Mouse (Mus musculus) frontal cortex, postnatal 10 days (tissue): ENCODE data around the gene Kdm2b.
A peak's percentile ranks its signal among the peaks of the same experiment; 100 is the strongest.

ENCODE experiments used
- DNase-seq, 2 experiments: peaks; one replicate each; pipeline ENCODE4 v3.0.0; 2022; ENCODE audit warnings: low spot score in 2 of 2, mixed read lengths in 1 of 2

Kdm2b gene

DNA sequence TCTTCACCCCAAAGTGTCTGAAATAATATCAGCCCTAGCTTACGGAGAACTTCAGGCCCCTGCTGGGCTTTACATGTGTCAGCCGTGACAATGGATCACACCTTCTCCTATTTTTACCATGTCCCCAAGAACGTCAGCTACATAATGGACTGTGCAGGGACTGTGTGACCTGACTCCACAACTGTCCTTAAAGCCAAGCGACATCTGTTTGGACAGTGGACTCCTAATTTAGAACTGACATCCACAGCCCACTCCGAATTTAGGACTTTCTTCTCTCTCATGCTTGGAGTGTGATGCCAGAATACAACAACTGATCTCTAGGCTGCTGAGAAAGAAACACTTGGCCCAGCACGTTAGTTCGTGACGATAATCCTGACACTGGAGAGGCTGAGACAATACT, 62.5 kb downstream of the Kdm2b start:
- DNase-seq = no peak

DNA sequence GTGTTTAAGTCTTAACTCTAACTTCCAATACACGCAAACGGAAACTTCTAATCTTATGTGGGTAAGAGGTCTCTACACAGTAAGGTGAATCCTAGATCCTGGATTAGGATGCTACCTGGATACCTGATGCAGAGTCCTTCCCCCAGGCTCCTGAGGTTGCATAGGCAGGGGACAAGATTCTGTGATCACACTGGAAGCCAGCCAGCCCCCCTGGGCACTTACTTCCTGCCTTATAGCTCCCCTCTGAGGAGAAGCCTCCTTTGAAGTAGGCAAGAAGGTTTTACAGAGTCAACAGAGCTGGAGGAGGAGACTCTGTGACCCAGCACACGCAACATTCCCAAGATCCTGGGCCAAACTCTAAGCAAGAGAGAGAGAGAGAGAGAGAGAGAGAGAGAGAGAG, 63.3 kb downstream of the Kdm2b start:
- no peak for DNase-seq

DNA sequence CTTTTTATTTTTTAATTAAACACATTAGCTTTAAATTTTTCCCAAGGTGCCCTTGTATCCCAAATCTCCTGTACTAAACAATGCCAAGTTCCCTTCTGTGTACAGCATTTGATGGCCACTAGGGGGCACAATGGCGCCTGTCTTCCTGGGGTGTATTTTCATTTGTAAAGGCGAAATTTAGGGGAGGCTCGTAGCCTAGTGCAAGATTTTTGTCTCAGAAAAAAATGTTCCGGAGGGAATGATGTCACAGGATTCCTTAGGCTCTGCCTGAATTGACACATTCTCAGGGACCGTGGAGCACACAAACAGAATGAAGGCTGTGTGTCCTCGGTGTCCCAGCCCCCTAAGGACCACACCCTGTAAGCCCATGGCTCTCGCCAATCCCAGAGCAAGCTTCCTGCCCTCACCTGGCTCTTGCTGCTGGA, 64.1 kb downstream of the Kdm2b start:
- peak; percentile 46 to 64 for DNase-seq

DNA sequence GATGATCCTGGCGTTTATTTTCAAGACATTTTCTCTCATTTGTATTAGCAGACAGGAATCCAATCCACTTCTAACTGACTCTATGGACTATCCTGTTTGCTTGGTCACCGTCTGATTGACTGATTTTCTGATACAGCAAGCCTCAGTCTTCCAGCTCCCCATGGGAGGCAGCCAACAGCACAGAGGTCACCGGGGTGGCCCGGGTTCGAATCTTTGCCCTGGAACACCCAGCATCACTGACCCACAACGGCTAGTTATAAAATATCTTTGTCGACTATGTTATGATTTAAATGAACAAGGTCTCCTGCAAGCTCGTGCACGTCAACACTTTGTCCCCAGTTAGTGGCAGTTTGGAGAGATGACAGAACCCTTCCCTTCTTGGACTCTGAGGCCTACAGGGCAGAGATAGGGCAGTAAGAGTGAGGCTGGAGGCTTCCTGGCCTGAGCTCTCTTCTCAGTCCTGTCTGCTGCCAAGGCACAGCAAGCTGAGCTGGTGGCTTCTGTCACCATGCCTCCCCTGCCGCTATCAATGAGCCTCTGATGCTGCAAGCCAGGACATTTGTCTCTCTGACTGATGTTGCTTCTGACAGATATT, 65.7 kb downstream of the Kdm2b start:
- no peak for DNase-seq

DNA sequence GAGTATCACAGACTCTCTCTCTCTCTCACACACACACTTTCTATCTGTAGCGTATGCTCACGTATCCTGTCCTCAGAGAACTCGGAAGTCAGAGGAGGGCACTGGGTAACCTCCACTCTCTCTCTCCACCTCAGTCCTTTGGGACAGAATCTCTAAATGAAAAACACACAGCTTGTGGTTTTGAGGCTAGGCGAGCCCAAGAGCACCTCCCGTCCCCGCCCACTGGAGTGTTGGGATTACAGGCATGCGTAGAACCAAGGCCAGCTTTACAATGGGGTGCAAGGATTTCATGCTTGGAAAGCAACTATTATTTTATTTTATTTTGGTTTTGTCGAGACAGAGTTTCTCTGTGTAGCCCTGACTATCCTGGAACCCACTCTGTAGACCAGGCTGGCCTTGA, 67.7 kb downstream of the Kdm2b start:
- no peak for DNase-seq

DNA sequence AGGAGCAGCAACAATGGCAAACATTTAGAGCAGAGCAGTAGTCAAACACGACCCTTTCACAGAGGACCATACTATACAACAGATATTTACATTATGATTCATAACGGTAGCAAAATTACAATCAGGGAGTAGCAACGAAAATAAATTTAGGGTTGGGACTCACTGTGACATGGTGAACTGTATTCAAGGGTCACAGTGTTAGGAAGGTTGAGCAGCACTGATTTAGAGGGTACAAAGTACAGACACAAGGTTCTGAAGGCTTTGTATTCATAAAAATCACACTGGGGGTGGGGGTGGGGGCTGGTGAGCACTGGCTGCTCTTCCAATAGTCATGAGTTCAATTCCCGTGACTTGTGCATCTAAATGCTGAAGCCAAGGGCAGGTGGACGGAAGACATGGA, 69.1 kb downstream of the Kdm2b start:
- DNase-seq = no peak

DNA sequence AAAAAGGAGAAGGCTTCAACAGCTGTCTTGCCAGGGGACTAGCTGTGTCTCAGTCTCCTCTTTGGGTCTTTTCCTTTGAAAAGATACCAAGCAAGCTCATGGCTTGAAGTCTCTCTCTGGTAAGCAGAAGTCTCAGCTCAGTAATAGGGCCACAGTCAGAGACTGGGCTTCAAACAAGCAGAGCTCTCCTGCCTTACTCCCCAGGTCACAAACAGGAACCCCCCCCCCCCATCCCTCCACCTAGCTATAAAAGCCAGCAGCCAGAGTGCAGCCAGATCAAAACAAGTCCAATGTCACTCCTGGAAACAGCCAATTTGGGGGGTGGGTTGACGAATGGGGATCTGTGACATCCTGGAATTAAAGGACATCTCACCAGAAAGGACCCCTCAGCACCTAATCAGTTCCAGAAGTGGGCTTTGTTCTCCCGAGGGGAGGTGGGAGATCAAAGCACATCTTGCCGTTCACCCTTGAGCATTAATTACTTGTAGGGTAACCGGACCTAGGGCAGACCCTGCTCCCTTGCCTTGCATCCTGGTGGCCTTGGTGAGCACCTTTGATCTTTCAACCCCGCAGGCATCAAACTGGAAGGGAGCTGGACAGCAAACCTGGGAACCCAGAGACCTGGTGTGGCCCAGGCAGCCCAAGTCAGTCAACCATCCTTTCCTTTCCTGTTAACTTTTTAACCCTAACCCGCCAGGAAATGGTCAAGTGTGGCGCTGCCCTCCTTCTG, 71.5 kb downstream of the Kdm2b start:
- no peak for DNase-seq

DNA sequence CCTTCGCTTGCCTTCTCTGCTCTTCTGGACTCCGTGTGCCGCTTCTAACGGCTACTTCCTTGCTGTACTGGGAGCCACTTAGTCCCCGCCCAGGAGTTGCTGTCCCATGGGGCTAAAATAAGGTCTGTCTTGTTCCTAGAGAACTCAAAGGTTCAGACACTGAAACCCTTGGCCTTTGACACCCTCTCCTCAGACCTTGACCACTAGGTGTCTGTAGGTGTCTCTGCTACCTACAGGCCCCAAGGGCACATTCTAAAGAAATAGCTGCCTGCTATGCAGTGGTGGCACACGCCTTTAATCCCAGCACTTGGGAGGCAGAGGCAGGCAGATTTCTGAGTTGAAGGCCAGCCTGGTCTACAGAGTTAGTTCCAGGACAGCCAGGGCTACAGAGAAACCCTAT, 73.5 kb downstream of the Kdm2b start:
- no peak for DNase-seq

DNA sequence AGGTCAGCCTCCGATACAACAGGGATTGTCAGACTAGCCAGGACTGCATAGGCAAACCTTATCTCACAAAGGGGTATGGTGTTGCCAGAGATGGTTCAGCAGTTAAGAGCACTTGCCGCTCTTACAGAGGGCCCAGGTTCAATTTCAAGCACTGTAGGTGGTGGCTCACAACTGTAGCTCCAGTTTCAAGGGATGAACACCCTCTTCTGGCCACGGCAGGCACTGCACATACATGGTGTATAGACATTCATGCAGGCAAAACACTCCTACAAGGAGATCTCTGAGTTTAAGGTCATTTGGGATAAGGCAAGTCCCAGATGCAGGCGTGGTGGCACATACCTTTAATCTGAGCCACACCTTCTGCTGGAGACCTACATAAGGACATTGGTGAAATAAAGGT, 76.8 kb downstream of the Kdm2b start:
- DNase-seq = no peak

DNA sequence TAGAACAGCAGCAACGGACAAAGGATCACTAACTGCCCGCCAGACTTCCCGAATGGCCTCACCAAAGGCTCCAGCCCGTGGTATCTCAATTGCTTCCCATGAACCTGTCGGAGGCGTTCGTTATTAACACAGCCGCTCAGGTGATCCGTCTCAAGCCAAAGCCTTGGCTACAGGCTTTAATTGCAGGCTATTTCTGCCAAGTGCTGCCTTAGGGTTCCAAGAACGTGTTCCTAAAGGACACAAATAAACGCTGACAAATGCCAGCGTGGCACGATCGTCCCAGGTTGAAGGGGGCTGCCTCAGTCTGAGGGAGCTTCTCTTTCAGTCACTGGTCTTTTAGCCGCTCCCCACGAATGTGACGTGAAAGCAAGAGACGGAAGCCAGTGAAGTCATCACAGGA, 80.1 kb downstream of the Kdm2b start:
- no peak for DNase-seq

DNA sequence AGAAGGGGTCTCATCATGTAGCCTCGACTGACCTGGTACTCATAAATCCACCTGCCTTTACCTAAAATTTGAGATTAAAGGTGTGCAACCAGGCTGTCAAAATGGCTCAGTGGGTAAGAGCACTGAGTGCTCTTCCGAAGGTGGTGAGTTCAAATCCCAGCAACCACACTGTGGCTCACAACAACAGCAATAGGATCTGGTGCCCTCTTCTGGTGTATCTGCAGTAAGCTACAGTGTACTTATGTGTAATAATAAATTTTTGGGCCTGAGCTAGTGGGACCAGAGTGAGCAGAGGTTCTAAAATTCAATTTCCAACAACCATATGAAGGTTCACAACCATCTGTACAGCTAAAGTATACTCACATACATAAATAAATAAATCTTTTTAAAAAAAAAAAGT, 81.6 kb downstream of the Kdm2b start:
- DNase-seq = no peak

DNA sequence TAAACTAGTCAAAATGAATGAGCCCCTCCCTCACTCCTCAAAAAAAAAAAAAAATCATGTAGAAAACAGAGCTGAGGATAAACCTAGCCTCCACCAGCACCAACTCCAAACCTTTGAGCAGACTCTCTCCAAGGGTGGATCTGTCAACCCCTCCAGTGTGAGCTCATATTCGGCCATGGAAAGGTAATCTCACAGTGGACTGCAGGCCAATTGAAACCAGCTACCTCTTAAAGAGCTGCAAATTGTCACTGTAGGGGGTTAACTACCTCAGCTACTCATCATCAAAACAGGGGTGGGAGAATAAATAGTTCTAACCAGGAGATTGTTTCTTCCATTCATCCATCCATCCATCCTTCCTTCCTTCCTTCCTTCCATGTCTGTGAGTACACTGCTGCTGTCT, 82.4 kb downstream of the Kdm2b start:
- no peak for DNase-seq

DNA sequence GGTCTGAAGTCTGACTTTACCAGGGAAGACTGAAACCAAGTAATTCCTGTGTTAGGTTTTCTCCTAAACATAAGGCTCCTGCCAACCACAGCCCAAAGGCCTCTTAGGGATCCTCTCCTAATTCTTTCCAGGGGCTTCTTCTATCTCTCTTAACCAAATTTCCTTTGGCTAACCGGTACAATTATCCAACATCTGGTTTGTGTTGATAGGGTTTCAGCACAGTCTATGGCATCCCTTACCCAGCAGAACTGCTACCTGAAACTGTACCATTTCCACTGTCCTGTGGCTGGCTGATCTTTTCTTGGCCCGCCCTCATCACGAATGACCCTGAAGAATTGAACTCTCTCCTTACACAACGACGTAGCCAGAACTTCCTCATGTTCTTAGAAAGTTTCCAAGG, 86.5 kb downstream of the Kdm2b start:
- no peak for DNase-seq

DNA sequence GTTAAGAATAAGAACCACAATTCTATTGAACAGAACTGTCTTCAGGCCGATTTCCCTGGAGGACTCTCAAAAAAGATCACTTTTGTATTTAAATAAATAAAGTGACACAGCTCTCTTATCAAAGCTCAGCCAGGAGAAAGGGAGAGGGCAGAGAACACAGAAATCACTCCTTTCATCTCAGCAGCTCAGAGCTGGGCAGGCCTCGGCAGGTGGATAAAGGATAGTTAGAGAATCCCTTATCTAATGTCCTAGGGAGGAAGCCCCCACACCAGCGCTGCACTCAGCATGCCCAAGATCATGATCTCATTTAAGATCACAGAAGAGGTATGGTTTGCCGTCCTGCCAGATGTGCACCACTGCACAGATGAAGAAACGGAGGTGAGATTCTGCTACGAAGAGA, 87.4 kb downstream of the Kdm2b start:
- no peak for DNase-seq

DNA sequence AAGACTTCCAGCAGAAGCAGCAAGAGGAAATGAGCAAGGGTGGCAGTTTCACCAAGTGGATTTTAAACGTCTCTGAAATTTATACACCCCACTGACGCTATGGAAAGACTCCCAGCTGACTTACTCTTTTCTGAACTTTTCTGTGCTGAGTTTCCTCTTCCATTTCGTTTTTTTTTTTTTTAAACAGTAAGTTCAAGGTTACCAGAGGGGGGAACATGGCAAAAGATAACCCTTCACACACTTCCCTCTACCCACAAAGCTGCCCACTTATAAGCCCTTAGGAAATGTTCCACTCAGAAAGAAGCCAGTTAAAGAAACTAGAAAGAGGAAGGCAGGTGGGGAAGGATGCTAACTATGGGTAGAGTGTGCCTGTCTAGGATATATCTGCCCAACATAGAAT, 88.0 kb downstream of the Kdm2b start:
- DNase-seq = no peak

DNA sequence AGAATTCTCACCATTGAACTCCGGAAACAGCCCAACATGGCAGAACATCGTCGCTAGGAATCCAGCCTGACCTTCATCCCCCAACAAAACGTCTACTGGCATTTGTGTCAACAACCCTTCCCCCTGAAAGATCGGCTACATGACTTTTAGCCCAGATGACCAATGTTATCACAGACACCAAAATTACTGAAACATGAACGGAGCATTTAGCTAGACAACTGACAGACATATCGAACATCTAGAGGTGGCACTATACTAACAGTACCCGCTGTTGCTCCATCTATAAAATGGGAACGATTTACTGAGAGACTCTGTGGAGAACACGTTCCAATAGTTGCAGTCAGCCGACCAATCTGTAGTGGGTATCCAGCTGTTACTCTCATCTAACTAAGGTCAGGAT, 88.4 kb downstream of the Kdm2b start:
- no peak for DNase-seq

DNA sequence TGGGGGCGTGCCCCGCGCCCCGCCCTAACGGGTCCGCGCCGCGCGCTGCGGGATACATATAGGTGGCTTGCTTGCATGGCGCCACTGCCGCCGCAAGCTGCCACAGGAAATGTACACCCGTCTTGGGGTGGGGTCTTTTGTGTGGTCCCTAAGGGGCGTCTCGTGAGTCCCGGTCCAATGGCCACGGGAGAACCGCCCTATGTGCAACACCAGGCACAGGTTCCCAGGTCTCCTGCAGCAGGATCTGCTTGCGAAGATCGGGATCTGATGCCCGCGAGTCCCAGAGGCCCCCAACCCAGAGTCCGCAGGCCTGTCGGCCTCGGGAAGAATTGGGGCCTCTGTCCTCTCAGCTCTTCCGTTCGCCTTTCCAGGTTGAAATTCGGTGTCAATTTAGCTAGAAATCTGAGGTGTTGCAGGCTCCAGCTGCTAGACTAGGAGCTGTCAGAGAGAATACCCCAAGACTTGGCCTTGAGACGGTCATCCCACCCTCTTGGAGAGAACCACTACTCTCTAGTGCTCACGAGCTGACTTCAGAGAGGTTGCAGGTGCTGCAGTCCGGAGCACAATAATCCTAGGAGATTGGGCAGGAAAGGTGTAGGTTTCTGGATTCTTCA, 89.0 kb downstream of the Kdm2b start:
- no peak for DNase-seq

DNA sequence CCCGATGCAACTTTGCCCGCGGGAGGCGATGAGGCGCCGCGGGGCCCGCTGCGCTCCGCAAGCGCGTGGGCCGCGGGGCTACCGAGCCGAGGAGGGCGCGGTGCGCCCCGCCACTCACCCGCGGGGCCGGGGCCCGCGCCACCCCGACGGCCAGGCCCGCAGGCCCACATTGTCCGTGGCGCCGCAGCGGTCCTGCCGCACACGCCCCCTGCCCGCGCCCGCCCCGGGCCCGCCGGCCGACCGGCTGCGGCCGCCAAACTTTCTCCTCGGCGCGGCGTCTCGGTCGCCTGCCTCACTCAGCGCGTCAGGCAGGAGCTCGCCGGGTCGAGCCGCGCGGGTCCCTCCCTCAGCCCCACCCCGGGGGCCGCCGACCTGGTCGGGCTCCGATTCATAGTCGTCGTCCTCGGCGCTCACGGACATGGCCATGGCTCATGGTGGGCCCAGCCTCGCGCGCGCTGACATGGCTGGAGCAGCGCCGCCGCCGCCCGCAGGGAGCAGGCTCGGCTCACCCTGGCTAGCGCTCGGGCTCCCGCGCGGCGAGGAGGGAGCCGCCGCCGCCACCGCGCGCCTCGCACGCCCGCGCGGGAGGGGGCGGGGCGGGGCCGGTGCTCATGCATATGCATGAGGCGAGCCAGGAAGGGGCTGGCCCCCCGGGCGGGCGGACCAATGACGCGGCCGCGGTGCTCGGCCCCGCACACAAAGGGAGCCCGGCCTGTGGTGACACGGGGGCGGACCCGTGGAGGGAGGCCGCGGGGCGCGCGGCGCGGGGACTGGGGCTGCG, 89.7 kb downstream of the Kdm2b start:
- DNase-seq = peak; percentile 82 to 85

DNA sequence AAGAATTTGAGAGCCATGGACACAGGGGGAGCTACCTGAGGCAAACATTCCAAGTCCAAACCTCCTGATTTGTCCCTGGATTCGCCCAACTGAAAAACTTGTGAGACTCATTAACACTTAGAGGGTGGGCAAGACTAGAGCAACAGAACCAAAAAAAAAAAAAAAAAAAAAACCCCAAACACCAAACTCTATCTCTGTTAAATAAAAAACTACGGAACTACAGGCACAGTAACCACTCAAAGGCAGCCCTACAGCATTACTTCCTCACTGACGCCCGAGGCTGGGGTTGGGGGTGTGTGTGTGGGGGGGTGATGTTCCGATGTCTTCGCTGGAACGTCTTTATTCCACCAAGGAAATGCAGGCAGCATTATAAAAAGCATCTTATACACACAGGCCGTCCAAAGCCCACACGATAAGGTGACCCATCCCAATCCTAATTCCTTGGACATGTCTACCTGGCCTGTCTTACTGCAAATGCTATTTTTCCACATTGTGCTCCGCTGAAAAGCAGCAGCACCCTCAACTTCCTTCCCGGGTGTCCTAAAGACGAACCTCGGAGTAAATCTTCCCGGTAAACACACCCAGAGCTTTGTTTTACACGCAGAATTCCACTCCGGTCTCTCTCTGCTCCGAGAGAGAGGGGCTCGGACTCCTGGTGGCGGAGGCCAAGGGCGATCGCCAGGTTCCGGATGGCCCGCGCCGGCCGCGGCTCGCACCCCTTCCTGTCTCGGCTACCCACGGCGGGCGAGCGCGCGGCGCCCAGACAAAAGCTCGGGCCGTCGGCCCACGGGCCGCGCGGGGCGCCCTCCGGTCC, 90.5 kb downstream of the Kdm2b start:
- no peak for DNase-seq

DNA sequence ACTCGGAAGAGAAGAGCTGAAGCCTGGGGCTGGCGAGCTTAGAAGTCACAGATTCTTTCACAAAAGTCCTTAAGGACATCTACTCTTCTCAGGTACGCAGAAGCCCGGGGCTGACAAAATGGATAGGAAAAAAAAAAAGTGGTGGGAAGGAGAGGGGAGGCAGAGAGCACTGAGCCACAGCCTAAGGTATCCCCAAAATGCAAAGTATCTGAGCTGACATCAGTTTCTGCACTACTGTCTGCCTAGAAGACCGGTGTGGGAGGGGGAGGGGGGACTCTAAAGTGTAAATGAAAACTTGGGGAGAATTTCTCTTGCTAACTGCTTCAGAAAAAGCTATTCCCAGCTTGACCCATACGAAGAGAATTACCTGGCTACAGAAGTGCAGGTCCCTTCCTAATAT, 91.5 kb downstream of the Kdm2b start:
- no peak for DNase-seq

DNA sequence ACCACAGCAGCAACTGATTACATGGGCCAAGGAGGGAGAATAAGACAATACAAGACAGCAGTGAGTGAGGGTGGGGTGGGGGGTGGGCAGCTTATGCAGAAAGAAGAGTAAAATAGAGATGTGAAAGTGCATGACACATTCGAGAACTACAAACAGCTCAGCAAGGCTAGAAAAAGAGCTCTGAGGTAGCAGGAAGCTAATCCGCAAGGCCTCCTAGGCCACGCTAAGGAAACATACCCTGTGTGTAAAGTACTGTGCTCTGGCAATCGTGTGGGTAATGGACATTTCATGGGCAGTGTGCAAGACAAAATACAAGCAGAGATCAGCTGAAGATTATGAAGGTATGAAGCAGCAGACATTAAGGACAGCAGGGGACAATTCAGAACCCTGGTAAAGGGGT, 94.8 kb downstream of the Kdm2b start:
- no peak for DNase-seq
